In the genomic region with DNA sequence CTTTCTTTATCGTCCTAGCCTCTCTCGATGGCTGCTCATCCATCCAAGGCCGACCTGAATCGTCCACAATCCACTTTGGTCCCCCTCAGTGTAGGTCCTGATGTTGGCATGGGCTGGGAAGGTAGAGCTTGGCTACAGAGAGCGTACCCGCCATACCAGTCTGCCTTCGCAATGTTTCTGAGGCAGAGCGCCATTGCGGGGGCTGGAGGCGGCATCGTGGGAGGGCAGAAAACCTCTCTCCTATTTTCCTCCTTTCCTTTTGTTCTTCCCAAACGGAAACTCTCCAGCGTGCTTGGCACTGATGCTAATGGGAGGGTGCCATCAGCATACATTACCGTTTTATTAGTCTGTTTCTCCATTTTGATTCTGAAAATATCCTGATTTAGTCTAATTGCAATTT, we compare ENCODE assay signal across 12 mouse cellular contexts. TPM values are rescaled to one million over a fixed set of nuclear protein-coding genes. Genes with fewer than 3 reads are reported as not detected.
DNase-seq lines count a peak whose midpoint lies in the region; ATAC-seq and TF ChIP-seq lines count a peak whose summit lies in the region.
"Had no signal": no experiment of that assay in that cellular context is flagged by ENCODE, and none has a peak within 500 bp of the region (broad histone marks: within the 10 kb centered on the region; RNA-seq: fewer than 3 reads in every experiment).

No protein-coding gene starts in this region.

- no peaks in the 10 kb centered on the region for H3K9me3 ChIP-seq in hindbrain, embryonic 16.5 days (ENCODE audit: control insufficient read depth, low read length)
- H3K9me3 ChIP-seq in hindbrain, embryonic 10.5 days, result no peaks in the 10 kb centered on the region
- no peaks in the 10 kb centered on the region for H3K9me3 ChIP-seq in forebrain, postnatal 0 days (ENCODE audit: low read length)
- H3K9me3 ChIP-seq in neural tube, embryonic 14.5 days (ENCODE audit: control insufficient read depth, low read length), result no peaks in the 10 kb centered on the region

- H3K4me3 ChIP-seq in hindbrain, embryonic 16.5 days (ENCODE audit: low read length), result no peak overlapping the region
- H3K4me3 ChIP-seq in hindbrain, embryonic 10.5 days, result no peak overlapping the region
- no peak overlapping the region for H3K4me3 ChIP-seq in forebrain, postnatal 0 days (ENCODE audit: low read depth, low read length)
- no peak overlapping the region for H3K4me3 ChIP-seq in neural tube, embryonic 14.5 days (ENCODE audit: low read depth, low read length)
- H3K4me3 ChIP-seq in heart, adult 2 months, result no peak overlapping the region

- no peaks in the 10 kb centered on the region for H3K4me1 ChIP-seq in hindbrain, embryonic 16.5 days (ENCODE audit: control insufficient read depth, insufficient read depth, low read depth, low read length)
- no peaks in the 10 kb centered on the region for H3K4me1 ChIP-seq in hindbrain, embryonic 10.5 days (replicated peaks)
- 0 out of 2 replicates have a peak, but pooled peaks cover 4% of the 10 kb centered on the region for H3K4me1 ChIP-seq in forebrain, postnatal 0 days (ENCODE audit: insufficient read depth)
- 0 out of 2 replicates have a peak, but pooled peaks cover 3% of the 10 kb centered on the region for H3K4me1 ChIP-seq in neural tube, embryonic 14.5 days (ENCODE audit: control insufficient read depth, insufficient read depth, low read length)
- no peaks in the 10 kb centered on the region; the same call in 1 of the 2 replicates for H3K4me1 ChIP-seq in heart, adult 2 months (ENCODE audit: control insufficient read depth, insufficient read depth, low read length)

- H3K36me3 ChIP-seq in hindbrain, embryonic 16.5 days (ENCODE audit: control insufficient read depth, insufficient read depth, low read length), result no peaks in the 10 kb centered on the region
- no peaks in the 10 kb centered on the region for H3K36me3 ChIP-seq in hindbrain, embryonic 10.5 days
- H3K36me3 ChIP-seq in forebrain, postnatal 0 days (ENCODE audit: insufficient read depth), result no peaks in the 10 kb centered on the region
- no peaks in the 10 kb centered on the region for H3K36me3 ChIP-seq in neural tube, embryonic 14.5 days (ENCODE audit: control insufficient read depth, insufficient read depth, low read length)
- H3K36me3 ChIP-seq in heart, adult 2 months (ENCODE audit: control insufficient read depth, insufficient read depth, low read length), result no peaks in the 10 kb centered on the region

- H3K27me3 ChIP-seq in hindbrain, embryonic 16.5 days (replicated peaks; ENCODE audit: control insufficient read depth, insufficient read depth, low read length), result no peaks in the 10 kb centered on the region
- peaks cover 12% of the 10 kb centered on the region for H3K27me3 ChIP-seq in hindbrain, embryonic 10.5 days (ENCODE audit: insufficient read depth, poor library complexity, severe bottlenecking)
- H3K27me3 ChIP-seq in forebrain, postnatal 0 days (ENCODE audit: insufficient read depth, low read length), result no peaks in the 10 kb centered on the region
- H3K27me3 ChIP-seq in neural tube, embryonic 14.5 days (ENCODE audit: control insufficient read depth, insufficient read depth, low read length), result no peaks in the 10 kb centered on the region
- no peaks in the 10 kb centered on the region for H3K27me3 ChIP-seq in heart, adult 2 months (ENCODE audit: control insufficient read depth, insufficient read depth, low read length)

- H3K9ac ChIP-seq in hindbrain, embryonic 16.5 days (ENCODE audit: low read depth, low read length), result no peak overlapping the region
- H3K9ac ChIP-seq in forebrain, postnatal 0 days, result no peak overlapping the region
- H3K9ac ChIP-seq in neural tube, embryonic 14.5 days (replicated peaks; ENCODE audit: low read depth, low read length), result no peak overlapping the region
- H3K9ac ChIP-seq in heart, adult 2 months (ENCODE audit: low read depth, low read length), result no peak overlapping the region

- no peak for TF ChIP-seq EP300 in heart, adult 2 months (IDR thresholded peaks at IDR 0.05; ENCODE audit: insufficient read depth, low read depth, low read length)

- no peak for TF ChIP-seq POLR2A in heart, adult 2 months (IDR thresholded peaks at IDR 0.05; ENCODE audit: insufficient read depth, low read depth, low read length)

- no peak for TF ChIP-seq CTCF in forebrain, postnatal 0 days (IDR thresholded peaks at IDR 0.05; ENCODE audit: low read depth)
- no peak for TF ChIP-seq CTCF in heart, adult 2 months (IDR thresholded peaks at IDR 0.05)

- H3K79me2 ChIP-seq in heart, adult 2 months (replicated peaks; ENCODE audit: control insufficient read depth, insufficient read depth, low read length), result no peaks in the 10 kb centered on the region

- intact Hi-C loops in heart, adult 2 months (cut with DNase I), result no loop called here

- H3K4me2 ChIP-seq in hindbrain, embryonic 16.5 days (ENCODE audit: low read length), result peak overlapping the region; percentile 21; the same call in 1 of the 2 replicates
- H3K4me2 ChIP-seq in forebrain, postnatal 0 days (ENCODE audit: low read depth), result peak overlapping the region; percentile 23
- no peak overlapping the region for H3K4me2 ChIP-seq in neural tube, embryonic 14.5 days (ENCODE audit: low read depth, low read length)

- no peak for DNase-seq in hindbrain, embryonic 10.5 days (ENCODE audit: low spot score)
- DNase-seq in cerebellum, adult 8-10 months, result peak; percentile 7
- peak; percentile 37 for DNase-seq in forebrain, postnatal 0 days
- DNase-seq in ovary, adult 18-20 months (ENCODE audit: low spot score), result no peak
- DNase-seq in spleen, postnatal 14 days (ENCODE audit: low spot score in 2 of 2), result no peak
- DNase-seq in heart, adult 2 months, result no peak
- DNase-seq: adrenal gland, postnatal 10 days; thymus, postnatal 36 days had no signal

- 69% methylated on average over 14 of the region's 14 CpGs for WGBS in hindbrain, embryonic 16.5 days
- WGBS in hindbrain, embryonic 10.5 days, result 75% methylated on average over 14 of the region's 14 CpGs
- WGBS in forebrain, postnatal 0 days, result 50% methylated on average over 14 of the region's 14 CpGs
- WGBS in neural tube, embryonic 14.5 days, result 69% methylated on average over 14 of the region's 14 CpGs
- 76% methylated on average over 14 of the region's 14 CpGs for WGBS in heart, adult 2 months

- ATAC-seq in hindbrain, embryonic 16.5 days, result 0 out of 2 replicates have a peak, but pooled peaks have one; percentile 20
- peak; percentile 59 for ATAC-seq in forebrain, postnatal 0 days
- peak; percentile 49; the same call in 1 of the 2 replicates for ATAC-seq in neural tube, embryonic 14.5 days (ENCODE audit: low read depth)
- ATAC-seq: Patski had no signal

- H3K27ac ChIP-seq in hindbrain, embryonic 16.5 days (ENCODE audit: low read depth, low read length), result no peak overlapping the region
- H3K27ac ChIP-seq in hindbrain, embryonic 10.5 days, result no peak overlapping the region
- 0 out of 2 replicates have a peak overlapping the region, but pooled peaks have one; percentile 35 for H3K27ac ChIP-seq in forebrain, postnatal 0 days (ENCODE audit: low read depth, low read length)
- no peak overlapping the region; the same call in 1 of the 2 replicates for H3K27ac ChIP-seq in neural tube, embryonic 14.5 days (ENCODE audit: low read depth, low read length)
- no peak overlapping the region for H3K27ac ChIP-seq in heart, adult 2 months

RNA-seq across cellular contexts. Expression of a gene that starts 7.8 kb away (rescaled TPM):
- 0.67 and 0.75 TPM in 2 replicates for polyA plus RNA-seq in hindbrain, embryonic 16.5 days (2015; fragmentation: Nextera tagmentation; extraction: Ambion mirVana)
- polyA plus RNA-seq in hindbrain, embryonic 10.5 days (2016; fragmentation: Nextera tagmentation; extraction: Ambion mirVana), result 0.09 and 0.22 TPM in 2 replicates
- 0.54 and 1.4 TPM in 2 replicates for total RNA-seq in forebrain, postnatal 0 days (2014; rRNA removed)
- 0.13 and 0.33 TPM in 2 replicates for polyA plus RNA-seq in forebrain, postnatal 0 days (2015; fragmentation: Nextera tagmentation; extraction: Ambion mirVana)
- polyA plus RNA-seq in neural tube, embryonic 14.5 days (2014; fragmentation: Nextera tagmentation; extraction: Ambion mirVana), result 0.37 and 0.62 TPM in 2 replicates
- 10 to 100 TPM; 20.7 to 22.9 TPM for total RNA-seq in heart, adult 2 months (2021)
- 35.3 and 38.2 TPM in 2 replicates for polyA plus RNA-seq in heart, adult 2 months (2012; rRNA removed)
- polyA plus RNA-seq: kidney, embryonic 14.5 days; Patski had no signal

Comparison
In these comparisons a context has a peak if more than half of its experiments do, and no peak if none do; other contexts are left out.
1. DNase-seq: peak in cerebellum, adult 8-10 months (single experiment) and forebrain, postnatal 0 days (single experiment); none in hindbrain, embryonic 10.5 days (single experiment), ovary, adult 18-20 months (single experiment), spleen, postnatal 14 days (0 of 2) and heart, adult 2 months (0 of 2).
2. RNA of a gene that starts 7.8 kb away (polyA plus RNA-seq): 35.3 to 38.2 TPM in heart, adult 2 months; 0.67 to 0.75 TPM in hindbrain, embryonic 16.5 days, 0.37 to 0.62 TPM in neural tube, embryonic 14.5 days, 0.13 to 0.33 TPM in forebrain, postnatal 0 days and 0.09 to 0.22 TPM in hindbrain, embryonic 10.5 days; every median in the first group is over 10 times any median in the second.
3. Peak in every context shown above with its lines, with median percentiles within 50 percentile points of each other: ATAC-seq.